Mouse (Mus musculus): Measurements from ENCODE around the gene Ptprn2.

DNA sequence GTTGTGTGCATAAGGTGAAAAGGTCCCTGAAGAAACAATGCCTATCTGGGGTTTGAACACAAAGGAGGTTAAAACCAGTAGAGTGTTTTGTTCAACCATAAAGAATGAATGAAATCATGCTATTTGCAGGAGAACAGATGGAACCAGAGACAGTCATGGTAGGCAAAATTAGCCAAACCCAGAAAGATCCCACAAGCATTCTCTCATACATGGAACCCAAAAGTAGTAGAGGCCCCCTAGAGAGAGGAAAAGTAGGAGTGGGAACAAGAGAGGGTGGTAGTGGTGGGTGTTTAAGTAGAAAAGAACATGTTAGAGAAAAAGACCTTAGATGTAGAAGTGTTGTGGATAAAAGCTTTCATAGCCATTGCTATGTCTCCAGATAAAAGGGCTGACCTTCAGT is 719.4 kb downstream of the Ptprn2 start:
- TF ChIP-seq CTCF (IDR thresholded peaks at IDR 0.05; ENCODE audit: control insufficient read depth, insufficient read depth, insufficient replicate concordance, low read depth, low read length) (no peak), POLR2A (IDR thresholded peaks at IDR 0.05; ENCODE audit: control insufficient read depth, low read depth, low read length) (no peak)
